8 mouse cellular contexts compared by ENCODE assay signal in genomic region chr8:84659936-84660818, GRCm38 (mm10). TPM values are rescaled to one million over a fixed set of nuclear protein-coding genes. Genes with fewer than 3 reads are reported as not detected.
DNase-seq lines count a peak whose midpoint lies in the region; ATAC-seq and TF ChIP-seq lines count a peak whose summit lies in the region.

No protein-coding gene starts in this region.

- peaks cover 6% of the 10 kb centered on the region for H3K4me1 ChIP-seq in hindbrain, postnatal 0 days (ENCODE audit: insufficient read depth, low read length)
- peaks cover 40 to 48% of the 10 kb centered on the region in 2 experiments for H3K4me1 ChIP-seq in liver, embryonic 14.5 days (replicated peaks; ENCODE audit: control insufficient read depth in 2 of 2, insufficient read depth in 2 of 2, low read length in 1 of 2)

- no peaks in the 10 kb centered on the region for H3K36me3 ChIP-seq in hindbrain, postnatal 0 days (ENCODE audit: insufficient read depth, low read length)
- no peaks in the 10 kb centered on the region for H3K36me3 ChIP-seq in liver, embryonic 14.5 days (replicated peaks; ENCODE audit: control insufficient read depth, insufficient read depth, low read depth)

- no peaks in the 10 kb centered on the region for H3K27me3 ChIP-seq in hindbrain, postnatal 0 days (ENCODE audit: insufficient read depth, low read length)
- peaks cover 3% of the 10 kb centered on the region; the same call in 1 of the 2 replicates for H3K27me3 ChIP-seq in liver, embryonic 14.5 days (ENCODE audit: control insufficient read depth, insufficient read depth, low read length)

- peak overlapping the region; percentile 85; the same call in 1 of the 2 replicates for H3K27ac ChIP-seq in hindbrain, postnatal 0 days
- H3K27ac ChIP-seq in liver, embryonic 14.5 days: peak overlapping the region; percentile 98

- no peak for TF ChIP-seq CTCF in hindbrain, postnatal 0 days (IDR thresholded peaks at IDR 0.05; ENCODE audit: low read depth)
- no peak for TF ChIP-seq CTCF in liver, embryonic 14.5 days (IDR thresholded peaks at IDR 0.05; ENCODE audit: low read depth)

- WGBS in hindbrain, postnatal 0 days: 6% methylated on average over 33 of the region's 33 CpGs
- 1% methylated on average over 33 of the region's 33 CpGs for WGBS in liver, embryonic 14.5 days (ENCODE audit: insufficient replicate concordance)

- peak overlapping the region; percentile 67 for H3K4me3 ChIP-seq in hindbrain, postnatal 0 days (ENCODE audit: low read length)
- peak overlapping the region; percentile 85 to 89 for H3K4me3 ChIP-seq in liver, embryonic 14.5 days (ENCODE audit: insufficient read depth in 1 of 2, low read depth in 2 of 2, low read length in 2 of 2)

- H3K9me3 ChIP-seq in hindbrain, postnatal 0 days (ENCODE audit: low read length): no peaks in the 10 kb centered on the region
- H3K9me3 ChIP-seq in liver, embryonic 14.5 days (ENCODE audit: control insufficient read depth, low read length): no peaks in the 10 kb centered on the region

- peak; percentile 90 for DNase-seq in CD4-positive helper T cell, adult 2 months (ENCODE audit: low read depth, low spot score)
- peak; percentile 73 for DNase-seq in adrenal gland, adult 2 months
- peak; percentile 82 for DNase-seq in forelimb bud, embryonic 11.5 days (ENCODE audit: low read depth, low spot score)
- peak; percentile 28 for DNase-seq in hindbrain, postnatal 0 days (ENCODE audit: low spot score)
- peak in 1 of 3 experiments; percentile 60 for DNase-seq in liver, embryonic 14.5 days (ENCODE audit: low read depth in 3 of 3, low spot score in 3 of 3)
- DNase-seq in neural tube, embryonic 10.5 days (ENCODE audit: extremely low spot score, low spot score): peak; percentile 81
- DNase-seq in thymus, postnatal 14 days: peak; percentile 87
- no peak for DNase-seq in cerebellum, adult 18-20 months

- peak overlapping the region; percentile 67 for H3K4me2 ChIP-seq in hindbrain, postnatal 0 days (ENCODE audit: low read depth, low read length)
- peak overlapping the region; percentile 98 for H3K4me2 ChIP-seq in liver, embryonic 14.5 days (ENCODE audit: low read depth)

- TF ChIP-seq EP300 in liver, embryonic 14.5 days (IDR thresholded peaks at IDR 0.05; ENCODE audit: low read depth): no peak

- ATAC-seq in hindbrain, postnatal 0 days: no peak
- no peak for ATAC-seq in liver, embryonic 14.5 days (ENCODE audit: insufficient read depth)

- H3K9ac ChIP-seq in hindbrain, postnatal 0 days (replicated peaks; ENCODE audit: low read length): peak overlapping the region; percentile 67; the same call in 1 of the 2 replicates
- peak overlapping the region; percentile 81 for H3K9ac ChIP-seq in liver, embryonic 14.5 days (replicated peaks)

RNA-seq across cellular contexts. Expression of gene Ier2, which starts 2.5 kb away (rescaled TPM):
- total RNA-seq in adrenal gland, adult 2 months (2021): 10 to 100 TPM; 24.9 to 34.8 TPM
- 13.7 and 27.0 TPM in 2 replicates for polyA plus RNA-seq in adrenal gland, adult 2 months (2012; rRNA removed)
- 12.5 and 13.3 TPM in 2 replicates for total RNA-seq in hindbrain, postnatal 0 days (2014; rRNA removed)
- 20.9 TPM in 2 replicates for polyA plus RNA-seq in hindbrain, postnatal 0 days (2015; fragmentation: Nextera tagmentation; extraction: Ambion mirVana)
- 6.2 and 8.4 TPM in 2 replicates for polyA plus RNA-seq in liver, embryonic 14.5 days (2012; rRNA removed)
- 12.6 and 15.0 TPM in 2 replicates for polyA plus RNA-seq in liver, embryonic 14.5 days (2014; fragmentation: Nextera tagmentation; extraction: Ambion mirVana)

RNA-seq across cellular contexts. Expression of gene Trmt1, which starts 25.9 kb away (rescaled TPM):
- 10 to 100 TPM; 57.0 to 68.5 TPM for total RNA-seq in adrenal gland, adult 2 months (2021)
- polyA plus RNA-seq in adrenal gland, adult 2 months (2012; rRNA removed): 150 and 160 TPM in 2 replicates
- 69.5 and 93.3 TPM in 2 replicates for total RNA-seq in hindbrain, postnatal 0 days (2014; rRNA removed)
- polyA plus RNA-seq in hindbrain, postnatal 0 days (2015; fragmentation: Nextera tagmentation; extraction: Ambion mirVana): 71.2 and 79.2 TPM in 2 replicates
- polyA plus RNA-seq in liver, embryonic 14.5 days (2012; rRNA removed): 37.5 and 37.6 TPM in 2 replicates
- 27.4 and 34.1 TPM in 2 replicates for polyA plus RNA-seq in liver, embryonic 14.5 days (2014; fragmentation: Nextera tagmentation; extraction: Ambion mirVana)

RNA-seq across cellular contexts. Expression of gene Nacc1, which starts 27.5 kb away (rescaled TPM):
- total RNA-seq in adrenal gland, adult 2 months (2021): 10 to 100 TPM; 78.4 to 80.7 TPM
- polyA plus RNA-seq in adrenal gland, adult 2 months (2012; rRNA removed): 98.7 and 120 TPM in 2 replicates
- total RNA-seq in hindbrain, postnatal 0 days (2014; rRNA removed): 110 and 129 TPM in 2 replicates
- 13.8 and 14.9 TPM in 2 replicates for polyA plus RNA-seq in hindbrain, postnatal 0 days (2015; fragmentation: Nextera tagmentation; extraction: Ambion mirVana)
- polyA plus RNA-seq in liver, embryonic 14.5 days (2012; rRNA removed): 19.0 and 21.2 TPM in 2 replicates
- 6.3 and 7.6 TPM in 2 replicates for polyA plus RNA-seq in liver, embryonic 14.5 days (2014; fragmentation: Nextera tagmentation; extraction: Ambion mirVana)

RNA-seq across cellular contexts. Expression of gene Lyl1, which starts 41.1 kb away (rescaled TPM):
- 1 to 10 TPM; 2.7 to 4.4 TPM for total RNA-seq in adrenal gland, adult 2 months (2021)
- polyA plus RNA-seq in adrenal gland, adult 2 months (2012; rRNA removed): 8.2 and 10.9 TPM in 2 replicates
- 1.7 and 7.8 TPM in 2 replicates for total RNA-seq in hindbrain, postnatal 0 days (2014; rRNA removed)
- 2.0 and 2.3 TPM in 2 replicates for polyA plus RNA-seq in hindbrain, postnatal 0 days (2015; fragmentation: Nextera tagmentation; extraction: Ambion mirVana)
- 45.4 and 46.2 TPM in 2 replicates for polyA plus RNA-seq in liver, embryonic 14.5 days (2012; rRNA removed)
- 55.6 and 57.7 TPM in 2 replicates for polyA plus RNA-seq in liver, embryonic 14.5 days (2014; fragmentation: Nextera tagmentation; extraction: Ambion mirVana)

Comparison
In these comparisons a context has a peak if more than half of its experiments do, and no peak if none do; other contexts are left out.
1. DNase-seq: peak in CD4-positive helper T cell, adult 2 months (single experiment), adrenal gland, adult 2 months (single experiment), forelimb bud, embryonic 11.5 days (single experiment), hindbrain, postnatal 0 days (single experiment), neural tube, embryonic 10.5 days (single experiment) and thymus, postnatal 14 days (single experiment); none in cerebellum, adult 18-20 months (0 of 2).